Mouse (Mus musculus): ENCODE results near the gene Shtn1.

DNA sequence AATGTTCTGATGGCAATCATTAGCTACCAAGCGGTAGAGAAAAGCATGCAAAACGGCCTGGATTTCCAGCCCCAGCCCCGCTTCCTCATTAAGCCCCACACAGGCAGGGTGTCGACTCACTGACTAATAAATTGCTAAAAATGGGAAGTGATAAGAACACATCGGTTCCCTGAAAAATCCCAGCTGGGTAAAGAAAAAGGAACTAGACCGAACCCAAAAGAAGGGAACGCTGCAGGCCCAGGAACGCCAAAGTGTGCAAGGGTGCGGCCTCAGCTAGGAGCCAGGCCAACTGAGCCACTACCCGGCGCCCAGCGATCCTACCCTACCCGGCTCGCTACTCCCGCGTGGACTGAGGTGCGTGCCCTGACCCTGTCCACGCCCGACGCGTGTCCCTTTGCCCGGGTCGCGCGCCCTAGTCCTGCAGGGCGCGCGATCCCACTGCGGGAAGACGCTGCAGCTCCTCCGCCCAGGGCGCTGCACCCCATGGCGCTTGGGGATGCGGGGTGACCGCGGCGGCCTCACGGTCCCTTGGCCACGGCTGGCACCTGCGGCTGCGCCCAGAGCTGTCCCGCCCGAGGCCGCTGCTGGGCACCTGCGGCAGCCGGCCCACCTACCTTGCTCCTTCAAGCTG lies 944 bp downstream of the Shtn1 start:
- TF ChIP-seq HCFC1 (IDR thresholded peaks at IDR 0.05; ENCODE audit: borderline replicate concordance, insufficient read depth, low read length) (no peak), ZC3H11A (IDR thresholded peaks at IDR 0.05; ENCODE audit: borderline replicate concordance, low read depth, low read length) (no peak)

Measured in ES-E14 (cell line).